Mouse (Mus musculus): ENCODE measurements around the gene Lin28a. TPM values are rescaled to one million over a fixed set of nuclear protein-coding genes. Genes with fewer than 3 reads are reported as not detected.
A peak's percentile ranks its signal among the peaks of the same experiment; 100 is the strongest.
"Not testable (repeated sequence)": the region's sequence is repeated elsewhere in the genome, so short reads cannot be mapped to it uniquely, and the experiment has no call there.

The Lin28a gene
- total and polyA plus RNA-seq, 2 experiments from 2014 or later, result 0.05 TPM; not detected in 1

DNA sequence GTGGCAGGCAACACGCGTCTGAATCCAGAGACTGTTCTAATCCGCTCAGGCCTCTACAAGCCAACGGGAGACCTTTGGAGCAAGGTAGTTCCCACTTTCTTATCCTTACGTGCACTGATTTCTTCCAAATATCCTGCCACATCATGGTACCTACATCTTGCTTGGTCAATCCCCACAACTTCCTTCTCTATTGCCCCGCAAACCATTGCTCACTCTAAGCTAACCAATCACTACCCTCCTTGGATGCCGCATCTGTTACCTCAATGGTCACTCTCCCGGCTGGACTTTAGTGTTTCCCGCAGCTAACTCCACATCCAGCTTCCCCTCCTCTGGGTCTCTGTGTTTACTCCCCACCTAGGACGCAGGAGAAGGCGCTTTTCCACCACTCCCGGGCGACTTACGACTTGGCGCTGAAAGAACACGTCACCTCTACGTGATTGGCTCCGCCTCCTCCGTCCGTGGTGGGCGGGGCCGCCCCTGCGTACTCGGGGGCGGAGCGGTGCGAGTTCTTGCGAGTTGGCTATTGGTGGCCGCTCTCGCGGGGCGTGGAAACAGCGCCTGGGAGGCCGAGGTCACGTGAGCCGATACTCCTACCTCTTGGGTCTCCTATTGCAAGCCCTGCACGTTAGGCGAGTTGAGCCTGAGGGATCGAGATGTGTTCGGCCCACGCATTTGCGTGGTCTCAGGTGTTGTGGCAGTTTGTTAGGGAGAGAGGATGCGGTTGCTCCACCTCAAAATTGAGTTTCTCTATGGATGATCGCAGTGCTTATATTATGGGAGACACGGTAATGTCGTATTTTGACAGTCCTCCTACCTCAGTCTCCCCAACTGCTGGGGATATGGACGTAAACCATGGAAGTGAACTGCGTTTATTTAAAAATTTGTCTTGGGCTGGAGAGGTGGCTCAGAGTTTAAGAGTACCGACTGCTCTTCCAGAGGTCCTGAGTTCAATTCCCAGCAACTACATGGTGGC is 17.9 kb downstream of the Lin28a start, which contains the start of gene Dhdds:
Gene Dhdds (minus strand): TSS at position 453 of the 973 bp plus-strand sequence.
- peak; percentile 99 for DNase-seq
- peak; percentile 98 for ATAC-seq
- no peaks in the 10 kb centered on the region for H3K9me3 ChIP-seq (ENCODE audit: low read length)
- peak within 1 kb of the TSS; percentile 84 for H3K4me2 ChIP-seq (ENCODE audit: low read depth)
- peaks cover 5% of the 10 kb centered on the region; the same call in 1 of the 2 replicates for H3K36me3 ChIP-seq (ENCODE audit: insufficient read depth)
- peak within 1 kb of the TSS; percentile 82 for H3K4me3 ChIP-seq (ENCODE audit: low read depth, low read length)
- 1% methylated on average over 49 of the region's 49 CpGs for WGBS
- H3K27me3 ChIP-seq (ENCODE audit: insufficient read depth, low read length), result no peaks in the 10 kb centered on the region
- no peaks in the 10 kb centered on the region for H3K4me1 ChIP-seq (ENCODE audit: insufficient read depth)
- peak within 1 kb of the TSS; percentile 57; the same call in 1 of the 2 replicates for H3K27ac ChIP-seq (ENCODE audit: low read depth, low read length)
- TF ChIP-seq CTCF (IDR thresholded peaks at IDR 0.05; ENCODE audit: low read depth), result no peak
- peak within 1 kb of the TSS; percentile 66 for H3K9ac ChIP-seq

DNA sequence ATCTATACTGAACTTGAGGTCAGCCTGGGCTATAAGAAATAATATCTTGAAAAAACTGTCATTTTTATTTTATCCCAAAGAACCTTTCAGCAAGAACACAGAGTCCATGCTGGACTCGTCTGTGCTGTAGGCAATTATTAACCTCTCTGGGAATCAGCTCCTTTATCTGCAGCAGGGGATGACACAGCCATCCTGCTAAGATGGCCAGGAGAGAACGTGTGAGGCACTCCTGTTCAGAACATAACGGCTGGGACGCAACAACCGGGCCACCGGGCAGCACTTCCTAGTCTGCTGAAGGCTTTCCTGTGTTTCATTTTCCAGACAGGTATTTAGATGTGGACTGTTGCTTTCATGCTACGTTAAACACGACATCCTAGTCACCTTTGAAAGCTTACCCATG is 23.9 kb downstream of the Lin28a start:
- no peaks in the 10 kb centered on the region for H3K4me1 ChIP-seq (ENCODE audit: insufficient read depth)
- ATAC-seq (no peak), DNase-seq (no peak)
- H3K4me2 ChIP-seq (ENCODE audit: low read depth), result no peak overlapping the region
- no peak overlapping the region for H3K4me3 ChIP-seq (ENCODE audit: low read depth, low read length)
- H3K27me3 ChIP-seq (ENCODE audit: insufficient read depth, low read length), result no peaks in the 10 kb centered on the region
- H3K9me3 ChIP-seq (ENCODE audit: low read length), result no peaks in the 10 kb centered on the region
- H3K9ac ChIP-seq, result no peak overlapping the region
- peaks cover 42% of the 10 kb centered on the region for H3K36me3 ChIP-seq (ENCODE audit: insufficient read depth)
- TF ChIP-seq CTCF (IDR thresholded peaks at IDR 0.05; ENCODE audit: low read depth), result no peak
- 93% methylated on average over 8 of the region's 8 CpGs for WGBS
- H3K27ac ChIP-seq (ENCODE audit: low read depth, low read length), result no peak overlapping the region

GRCm38 (mm10) chr4:133991087-133991660 is 27.5 kb downstream of the Lin28a start:
- H3K4me2 ChIP-seq (ENCODE audit: low read depth), result no peak overlapping the region
- TF ChIP-seq CTCF (IDR thresholded peaks at IDR 0.05; ENCODE audit: low read depth), result no peak
- ATAC-seq (no peak), DNase-seq (no peak)
- no peak overlapping the region for H3K9ac ChIP-seq
- H3K27me3 ChIP-seq (ENCODE audit: insufficient read depth, low read length), result no peaks in the 10 kb centered on the region
- H3K9me3 ChIP-seq (ENCODE audit: low read length), result no peaks in the 10 kb centered on the region
- H3K27ac ChIP-seq (ENCODE audit: low read depth, low read length), result no peak overlapping the region
- H3K4me3 ChIP-seq (ENCODE audit: low read depth, low read length), result no peak overlapping the region
- peaks cover 53% of the 10 kb centered on the region for H3K36me3 ChIP-seq (ENCODE audit: insufficient read depth)
- 90% methylated on average over 13 of the region's 13 CpGs for WGBS
- H3K4me1 ChIP-seq (ENCODE audit: insufficient read depth), result no peaks in the 10 kb centered on the region

DNA sequence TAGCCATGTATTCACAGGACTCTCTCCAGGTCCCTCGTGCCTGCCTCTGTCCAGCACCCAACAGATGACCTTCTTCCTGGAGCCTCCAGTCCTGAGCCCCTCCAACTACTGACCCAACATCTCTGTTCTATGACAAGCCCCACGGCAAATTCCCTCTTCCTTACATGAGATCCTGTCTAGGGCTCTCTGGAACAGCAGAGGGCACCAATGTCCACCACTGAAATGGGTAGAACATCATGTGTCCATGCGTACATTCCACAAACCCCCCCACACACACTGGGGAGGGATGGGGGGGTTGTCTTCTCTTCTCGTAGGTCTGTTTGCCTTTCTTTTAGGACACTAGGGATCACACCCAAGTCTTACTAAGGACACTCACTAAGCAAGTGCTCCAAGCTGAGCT is 28.6 kb downstream of the Lin28a start:
- H3K9ac ChIP-seq, result no peak overlapping the region
- H3K36me3 ChIP-seq (ENCODE audit: insufficient read depth), result peaks cover 42% of the 10 kb centered on the region
- H3K27ac ChIP-seq (ENCODE audit: low read depth, low read length), result no peak overlapping the region
- 50% methylated on average over 4 of the region's 4 CpGs for WGBS
- H3K4me2 ChIP-seq (ENCODE audit: low read depth), result no peak overlapping the region
- H3K27me3 ChIP-seq (ENCODE audit: insufficient read depth, low read length), result no peaks in the 10 kb centered on the region
- TF ChIP-seq CTCF (IDR thresholded peaks at IDR 0.05; ENCODE audit: low read depth), result peak; percentile 44
- DNase-seq, result no peak
- no peaks in the 10 kb centered on the region for H3K4me1 ChIP-seq (ENCODE audit: insufficient read depth)
- H3K9me3 ChIP-seq (ENCODE audit: low read length), result no peaks in the 10 kb centered on the region
- ATAC-seq, result no peak
- H3K4me3 ChIP-seq (ENCODE audit: low read depth, low read length), result no peak overlapping the region

GRCm38 (mm10) chr4:133988289-133988688 is 30.4 kb downstream of the Lin28a start:
- 92% methylated on average over 8 of the region's 8 CpGs for WGBS
- not testable (repeated sequence) for DNase-seq; H3K9ac ChIP-seq; H3K4me2 ChIP-seq (ENCODE audit: low read depth); H3K9me3 ChIP-seq (ENCODE audit: low read length); ATAC-seq; H3K4me1 ChIP-seq (ENCODE audit: insufficient read depth); H3K4me3 ChIP-seq (ENCODE audit: low read depth, low read length); H3K27ac ChIP-seq (ENCODE audit: low read depth, low read length); H3K27me3 ChIP-seq (ENCODE audit: insufficient read depth, low read length)
- H3K36me3 ChIP-seq (ENCODE audit: insufficient read depth), result peaks cover 32% of the 10 kb centered on the region

DNA sequence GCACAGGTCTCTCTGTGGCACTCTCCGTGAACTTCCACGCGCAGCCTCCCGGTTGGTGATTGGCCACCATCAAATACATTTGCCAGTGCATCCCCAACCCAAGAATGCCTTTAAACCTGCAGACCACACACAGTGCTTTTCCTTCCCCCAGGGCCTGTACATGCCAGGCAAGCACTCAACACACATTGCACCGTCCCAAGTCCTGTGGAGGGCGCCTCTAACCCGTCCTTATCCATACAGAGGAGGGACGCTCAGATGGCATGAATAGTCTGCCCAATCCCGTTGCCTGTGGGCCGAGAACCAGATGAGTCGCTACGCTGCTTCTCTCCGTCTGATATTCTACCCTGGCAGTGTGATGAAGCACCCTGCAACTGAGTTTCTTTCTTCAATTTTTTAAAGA is 35.7 kb downstream of the Lin28a start:
- H3K36me3 ChIP-seq (ENCODE audit: insufficient read depth), result peaks cover 28% of the 10 kb centered on the region
- no peak overlapping the region for H3K9ac ChIP-seq
- H3K27me3 ChIP-seq (ENCODE audit: insufficient read depth, low read length), result no peaks in the 10 kb centered on the region
- TF ChIP-seq CTCF (IDR thresholded peaks at IDR 0.05; ENCODE audit: low read depth), result no peak
- ATAC-seq, result no peak
- DNase-seq, result no peak
- H3K4me2 ChIP-seq (ENCODE audit: low read depth), result no peak overlapping the region
- 74% methylated on average over 13 of the region's 13 CpGs for WGBS
- H3K4me1 ChIP-seq (ENCODE audit: insufficient read depth), result no peaks in the 10 kb centered on the region
- no peak overlapping the region for H3K27ac ChIP-seq (ENCODE audit: low read depth, low read length)
- H3K9me3 ChIP-seq (ENCODE audit: low read length), result no peaks in the 10 kb centered on the region
- no peak overlapping the region for H3K4me3 ChIP-seq (ENCODE audit: low read depth, low read length)

DNA sequence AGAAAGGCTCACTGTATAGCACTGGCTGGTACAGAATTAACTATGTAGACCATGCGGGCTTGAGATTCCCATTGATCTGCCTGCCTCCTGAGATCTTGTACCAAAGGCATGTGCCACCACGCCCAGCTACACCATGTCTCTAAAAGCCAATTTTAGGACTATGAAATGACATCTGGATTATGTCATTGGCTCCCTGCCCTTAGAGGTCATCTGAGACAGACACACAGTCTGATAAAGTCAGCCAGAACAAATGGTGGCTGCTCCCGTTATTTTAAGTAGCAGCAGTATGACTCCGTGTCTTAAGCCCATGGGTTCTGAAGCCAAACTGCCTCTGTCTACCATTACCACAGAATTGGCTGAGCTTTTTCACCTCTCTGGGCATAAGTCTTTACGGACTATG is 38.1 kb downstream of the Lin28a start:
- H3K36me3 ChIP-seq (ENCODE audit: insufficient read depth), result peaks cover 41% of the 10 kb centered on the region

More for the DNA sequence above, 38.1 kb downstream of the Lin28a start:
- H3K4me2 ChIP-seq (ENCODE audit: low read depth), result no peak overlapping the region
- 93% methylated on average over 5 of the region's 5 CpGs for WGBS
- no peaks in the 10 kb centered on the region for H3K27me3 ChIP-seq (ENCODE audit: insufficient read depth, low read length)
- no peak overlapping the region for H3K27ac ChIP-seq (ENCODE audit: low read depth, low read length)
- no peaks in the 10 kb centered on the region for H3K4me1 ChIP-seq (ENCODE audit: insufficient read depth)
- no peak overlapping the region for H3K4me3 ChIP-seq (ENCODE audit: low read depth, low read length)
- no peaks in the 10 kb centered on the region for H3K9me3 ChIP-seq (ENCODE audit: low read length)
- no peak for DNase-seq
- no peak overlapping the region for H3K9ac ChIP-seq
- ATAC-seq, result no peak
- no peak for TF ChIP-seq CTCF (IDR thresholded peaks at IDR 0.05; ENCODE audit: low read depth)
